Mouse (Mus musculus) MEL (cell line): ENCODE data around the gene Crat. TPM values are rescaled to one million over a fixed set of nuclear protein-coding genes. Genes with fewer than 3 reads are reported as not detected.

ENCODE experiments used
- DNase-seq: peaks from one replicate; pipeline ENCODE4 v3.0.0; 2011; ENCODE audit warnings: low read depth, low spot score
- H3K27ac ChIP-seq: 2 replicates; pipeline ENCODE4 v1.5.1; 2012; ENCODE audit warnings: low read depth, mild to moderate bottlenecking, control low read depth, low read length, moderate library complexity; ENCODE audit not compliant: control insufficient read depth
- H3K27me3 ChIP-seq, 2 experiments: fragments of 150-350 bp in 1 of 2; sonication (generic) in 1 of 2; 2 replicates each; pipeline ENCODE4 v1.6.1; 2012; ENCODE audit warnings: low read length in 2 of 2, mild to moderate bottlenecking in 2 of 2, improper control_type of control experiment in 1 of 2, moderate library complexity in 1 of 2; ENCODE audit not compliant: insufficient read depth in 2 of 2, control insufficient read depth in 1 of 2
- H3K36me3 ChIP-seq, 2 experiments: 2 replicates each; pipeline ENCODE4 v1.6.1; 2012 to 2014; ENCODE audit warnings: low read length in 2 of 2, improper control_type of control experiment in 1 of 2, inconsistent platforms in 1 of 2, mild to moderate bottlenecking in 1 of 2; ENCODE audit not compliant: insufficient read depth in 2 of 2, control insufficient read depth in 1 of 2
- H3K4me1 ChIP-seq, 2 experiments: fragments of 150-350 bp in 1 of 2; sonication (generic) in 1 of 2; 2 replicates each; pipeline ENCODE4 v1.6.1; 2012; ENCODE audit warnings: low read length in 2 of 2, improper control_type of control experiment in 1 of 2, mild to moderate bottlenecking in 1 of 2; ENCODE audit not compliant: insufficient read depth in 2 of 2, control insufficient read depth in 1 of 2
- H3K4me3 ChIP-seq, 2 experiments: fragments of 150-350 bp in 1 of 2; sonication (generic) in 1 of 2; 2 replicates each; pipeline ENCODE4 v1.5.1; 2012; ENCODE audit warnings: low read depth in 2 of 2, low read length in 2 of 2, mild to moderate bottlenecking in 2 of 2, moderate library complexity in 2 of 2, control low read depth in 1 of 2, improper control_type of control experiment in 1 of 2; ENCODE audit not compliant: control insufficient read depth in 1 of 2, insufficient read depth in 1 of 2
- H3K79me2 ChIP-seq: 2 replicates; pipeline ENCODE4 v1.6.1; 2012; ENCODE audit warnings: mild to moderate bottlenecking, low read length, moderate library complexity; ENCODE audit not compliant: control insufficient read depth, poor library complexity, insufficient read depth
- H3K9ac ChIP-seq: 2 replicates; pipeline ENCODE4 v1.6.1; 2012; ENCODE audit warnings: low read depth, mild to moderate bottlenecking, control low read depth, low read length, moderate library complexity; ENCODE audit not compliant: control insufficient read depth, poor library complexity, severe bottlenecking
- H3K9me3 ChIP-seq: fragments of 150-350 bp; sonication (generic); replicated peaks from 2 replicates; pipeline ENCODE4 v1.6.1; 2012; ENCODE audit warnings: mild to moderate bottlenecking, low read length, improper control_type of control experiment, moderate library complexity; ENCODE audit not compliant: insufficient read depth
- CTCF ChIP-seq, 3 experiments: IDR thresholded peaks in 2 of 3; conservative IDR thresholded peaks in 1 of 3; 2 replicates each; pipeline ENCODE4 v1.5.1; 2011 to 2012; ENCODE audit warnings: low read length in 3 of 3, low read depth in 2 of 3, mild to moderate bottlenecking in 2 of 3, improper control_type of control experiment in 1 of 3, inconsistent platforms in 1 of 3, mixed read lengths in 1 of 3, moderate library complexity in 1 of 3; ENCODE audit not compliant: control insufficient read depth in 1 of 3, insufficient read depth in 1 of 3, poor library complexity in 1 of 3, severe bottlenecking in 1 of 3
- EP300 ChIP-seq, 2 experiments: IDR thresholded peaks; 2 replicates each; pipeline ENCODE4 v1.6.1; 2011; ENCODE audit warnings: improper control_type of control experiment in 2 of 2, low read length in 2 of 2, low read depth in 1 of 2, mild to moderate bottlenecking in 1 of 2
- ETS1 ChIP-seq: IDR thresholded peaks from 2 replicates; pipeline ENCODE4 v1.6.1; 2012; ENCODE audit warnings: low read depth, mild to moderate bottlenecking, inconsistent platforms, low read length, improper control_type of control experiment, moderate library complexity
- GABPA ChIP-seq: IDR thresholded peaks from 2 replicates; pipeline ENCODE4 v1.6.1; 2012; ENCODE audit warnings: low read depth, mild to moderate bottlenecking, inconsistent platforms, low read length, improper control_type of control experiment, moderate library complexity
- HCFC1 ChIP-seq: IDR thresholded peaks from 2 replicates; pipeline ENCODE4 v1.6.1; 2012; ENCODE audit warnings: low read depth, mild to moderate bottlenecking, inconsistent platforms, low read length, improper control_type of control experiment, moderate library complexity
- JUND ChIP-seq: IDR thresholded peaks from 2 replicates; pipeline ENCODE4 v1.6.1; 2011; ENCODE audit warnings: low read depth, mild to moderate bottlenecking, improper control_type of control experiment, low read length
- KAT2A ChIP-seq: conservative IDR thresholded peaks from 2 replicates; pipeline ENCODE4 v1.6.1; 2012; ENCODE audit warnings: low read depth, low read length, improper control_type of control experiment, inconsistent platforms
- MEF2A ChIP-seq: IDR thresholded peaks from 2 replicates; pipeline ENCODE4 v1.6.1; 2014; ENCODE audit warnings: low read depth, mild to moderate bottlenecking, inconsistent platforms, low read length, improper control_type of control experiment; ENCODE audit not compliant: poor library complexity, insufficient replicate concordance, severe bottlenecking; ENCODE audit errors: extremely low read depth
- MXI1 ChIP-seq: IDR thresholded peaks from 2 replicates; pipeline ENCODE4 v1.6.1; 2011; ENCODE audit warnings: mild to moderate bottlenecking, low read depth, low read length, improper control_type of control experiment
- MYC ChIP-seq: IDR thresholded peaks from 2 replicates; pipeline ENCODE4 v1.6.1; 2011; ENCODE audit warnings: low read depth, mild to moderate bottlenecking, low read length, improper control_type of control experiment, moderate library complexity
- NELFE ChIP-seq: IDR thresholded peaks from 2 replicates; pipeline ENCODE4 v1.6.1; 2011; ENCODE audit warnings: low read depth, low read length, improper control_type of control experiment
- POLR2AphosphoS5 ChIP-seq: IDR thresholded peaks from 2 replicates; pipeline ENCODE4 v1.6.1; 2012; ENCODE audit warnings: low read depth, borderline replicate concordance, mild to moderate bottlenecking, inconsistent platforms, low read length, moderate library complexity, mixed read lengths
- SIN3A ChIP-seq: IDR thresholded peaks from 2 replicates; pipeline ENCODE4 v1.6.1; 2012; ENCODE audit warnings: low read length, improper control_type of control experiment, inconsistent platforms
- SMC3 ChIP-seq: IDR thresholded peaks from 2 replicates; pipeline ENCODE4 v1.6.1; 2011; ENCODE audit warnings: low read depth, low read length, improper control_type of control experiment
- TBP ChIP-seq: IDR thresholded peaks from 2 replicates; pipeline ENCODE4 v1.8.0; 2011; ENCODE audit warnings: low read depth, low read length, improper control_type of control experiment
- UBTF ChIP-seq: IDR thresholded peaks from 2 replicates; pipeline ENCODE4 v1.6.1; 2012; ENCODE audit warnings: low read depth, mild to moderate bottlenecking, inconsistent platforms, low read length, improper control_type of control experiment, moderate library complexity, borderline replicate concordance; ENCODE audit not compliant: insufficient read depth
- USF1 ChIP-seq: IDR thresholded peaks from 2 replicates; pipeline ENCODE4 v1.6.1; 2014; ENCODE audit warnings: low read depth, mild to moderate bottlenecking, inconsistent platforms, low read length, improper control_type of control experiment, moderate library complexity
- ZKSCAN1 ChIP-seq: IDR thresholded peaks from 2 replicates; pipeline ENCODE4 v1.6.1; 2012; ENCODE audit warnings: low read depth, mild to moderate bottlenecking, inconsistent platforms, low read length, improper control_type of control experiment, moderate library complexity
- ZNF384 ChIP-seq: IDR thresholded peaks from 2 replicates; pipeline ENCODE4 v1.6.1; 2012; ENCODE audit warnings: low read depth, mild to moderate bottlenecking, inconsistent platforms, low read length, improper control_type of control experiment
- polyA plus RNA-seq, 2 experiments: library from polyadenylated mRNA; stranded (reverse) in 1 of 2; unstranded in 1 of 2; fragments of >175 nt in 1 of 2; fragments of >200 nt in 1 of 2; gene quantifications; 2 replicates each; pipeline versions ENCODE4 v1.2.1 to v1.2.4; 2012; ENCODE audit warnings: low replicate concordance in 2 of 2, low read depth in 1 of 2; ENCODE audit not compliant: insufficient read length in 2 of 2, insufficient read depth in 1 of 2, missing spikeins in 1 of 2
- total RNA-seq: library from RNA; depleted of rRNA; stranded (reverse); fragments of 300-350 nt; gene quantifications from 2 replicates; pipeline ENCODE4 v1.2.3, GENCODE M21; 2012

Crat gene
- total and polyA plus RNA-seq, 3 experiments: 22.0 to 93.9 TPM; not detected in 1

DNA sequence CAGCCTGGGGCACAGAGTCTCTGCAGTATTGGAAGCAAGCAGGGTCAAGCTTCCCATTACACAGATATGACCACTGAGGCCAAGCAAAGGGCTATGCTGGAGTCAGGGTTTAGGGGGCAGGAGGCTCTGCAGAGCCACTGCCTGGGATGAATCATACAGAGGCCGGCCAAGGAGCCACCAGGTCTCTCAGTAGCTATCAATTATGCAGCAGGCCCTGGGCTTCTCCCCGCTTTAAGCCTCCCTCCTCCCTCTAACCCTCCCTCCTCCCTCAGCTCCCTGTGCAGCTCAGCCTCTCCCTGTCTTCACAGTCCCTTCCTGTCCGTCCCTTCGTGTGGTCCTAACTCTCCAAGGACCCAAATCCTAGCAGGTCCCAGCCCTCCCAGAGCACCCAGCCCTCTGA is 59.3 kb downstream of the Crat start:
- Histone ChIP-seq H3K27ac (no peak overlapping the region), H3K27me3 (no peaks in the 10 kb centered on the region), H3K36me3 (peaks cover 0 to 3% of the 10 kb centered on the region in 2 experiments; a peak in 2 of 4 replicates)
- no peak for DNase-seq
- TF ChIP-seq ETS1 (no peak), MYC (no peak), JUND (no peak)
- TF ChIP-seq, all 39 proteins: peak for 0
- Histone ChIP-seq H3K4me3 (no peak overlapping the region), H3K9me3 (no peaks in the 10 kb centered on the region), H3K9ac (no peak overlapping the region), H3K79me2 (no peaks in the 10 kb centered on the region; the same call in 1 of the 2 replicates), H3K4me1 (peaks cover 0 to 13% of the 10 kb centered on the region in 2 experiments; a peak in 2 of 4 replicates)

DNA sequence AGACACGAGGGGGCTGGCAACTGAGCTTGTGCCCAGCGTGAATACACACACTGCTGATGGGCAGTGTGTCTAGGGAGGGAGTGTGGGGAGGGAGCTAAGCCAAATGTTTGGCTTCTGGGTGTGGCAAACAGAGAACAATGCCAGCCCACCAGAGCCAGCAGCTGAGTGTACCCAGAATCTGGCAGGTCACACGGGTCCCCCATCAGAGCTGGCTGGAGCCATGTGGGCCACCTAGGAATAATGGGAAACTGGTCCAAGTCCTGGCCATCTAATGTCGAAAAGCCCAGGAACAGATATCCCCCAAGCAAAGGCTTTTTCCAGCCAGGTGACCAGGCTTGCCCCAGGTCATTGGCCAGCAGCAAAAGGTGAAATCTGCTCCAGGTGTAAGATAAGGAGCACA is 59.8 kb downstream of the Crat start:
- H3K27ac ChIP-seq: no peak overlapping the region
- no peaks in the 10 kb centered on the region; the same call in 1 of the 2 replicates for H3K79me2 ChIP-seq
- H3K27me3 ChIP-seq: no peaks in the 10 kb centered on the region
- H3K4me3 ChIP-seq: no peak overlapping the region
- H3K9ac ChIP-seq: no peak overlapping the region
- H3K36me3 ChIP-seq: peaks cover 0 to 3% of the 10 kb centered on the region in 2 experiments; a peak in 2 of 4 replicates
- no peak for TF ChIP-seq EP300 (IDR thresholded peaks at IDR 0.05; ENCODE audit: low read depth in 1 of 2, low read length in 2 of 2)
- TF ChIP-seq MEF2A: no peak
- no peak for TF ChIP-seq UBTF
- no peak for TF ChIP-seq SIN3A
- TF ChIP-seq TBP: no peak
- TF ChIP-seq ZNF384: no peak
- no peak for TF ChIP-seq SMC3
- TF ChIP-seq MXI1: no peak
- TF ChIP-seq NELFE: no peak
- no peak for TF ChIP-seq MYC
- no peak for TF ChIP-seq POLR2AphosphoS5
- no peak for TF ChIP-seq JUND
- TF ChIP-seq HCFC1: no peak
- TF ChIP-seq GABPA: no peak
- no peak for TF ChIP-seq KAT2A
- TF ChIP-seq ZKSCAN1: no peak
- no peak for TF ChIP-seq CTCF (IDR thresholded peaks at IDR 0.05 in 2 of 3, conservative IDR thresholded peaks at IDR 0.05 in 1 of 3; ENCODE audit: control insufficient read depth in 1 of 3, insufficient read depth in 1 of 3, low read depth in 2 of 3, low read length in 3 of 3, poor library complexity in 1 of 3, severe bottlenecking in 1 of 3)
- no peak for TF ChIP-seq USF1
- TF ChIP-seq, all 39 proteins: peak for 0
- Histone ChIP-seq H3K9me3 (no peaks in the 10 kb centered on the region), H3K4me1 (peaks cover 0 to 13% of the 10 kb centered on the region in 2 experiments; a peak in 2 of 4 replicates)
- no peak for DNase-seq
